Mouse (Mus musculus) olfactory bulb, adult 2 months (tissue): Measurements from ENCODE around the gene March1.

Source experiments
- CTCF ChIP-seq: fragments of 200-500 bp; IDR thresholded peaks from 2 replicates; pipeline ENCODE4 v1.5.1; 2012; ENCODE audit warnings: low read depth, mild to moderate bottlenecking, low read length, moderate library complexity; ENCODE audit not compliant: insufficient read depth
- POLR2A ChIP-seq: fragments of 200-500 bp; IDR thresholded peaks from 2 replicates; pipeline ENCODE4 v1.6.1; 2012; ENCODE audit warnings: mild to moderate bottlenecking, low read depth, low read length, moderate library complexity; ENCODE audit not compliant: insufficient read depth

- TF ChIP-seq POLR2A (no peak), CTCF (no peak)
Observed at GRCm38 (mm10) chr8:66445351-66445750, 827.7 kb downstream of the March1 start.
